Mouse (Mus musculus) left cerebral cortex, postnatal 10 days (tissue): ENCODE results near the gene Vmn2r57. TPM values are rescaled to one million over a fixed set of nuclear protein-coding genes. Genes with fewer than 3 reads are reported as not detected.
A peak's percentile ranks its signal among the peaks of the same experiment; 100 is the strongest.
"Not testable (repeated sequence)": the region's sequence is repeated elsewhere in the genome, so short reads cannot be mapped to it uniquely, and the experiment has no call there.

ENCODE experiments used
- DNase-seq, 2 experiments: peaks; one replicate each; pipeline ENCODE4 v3.0.0; 2021 to 2022; ENCODE audit warnings: low spot score in 2 of 2, mixed read lengths in 1 of 2; ENCODE audit errors: extremely low spot score in 1 of 2
- intact Hi-C: fragments of 180-260 bp; cut with DNase I; formaldehyde crosslinking; loops from one replicate; pipeline ENCODE4 v1.15.1; 2025
- total RNA-seq, 2 experiments: library from RNA; stranded (reverse); gene quantifications; 2 replicates each; pipeline ENCODE4 v1.2.3; 2021

The Vmn2r57 gene
- under 1 TPM; 0.24 TPM for total RNA-seq

DNA sequence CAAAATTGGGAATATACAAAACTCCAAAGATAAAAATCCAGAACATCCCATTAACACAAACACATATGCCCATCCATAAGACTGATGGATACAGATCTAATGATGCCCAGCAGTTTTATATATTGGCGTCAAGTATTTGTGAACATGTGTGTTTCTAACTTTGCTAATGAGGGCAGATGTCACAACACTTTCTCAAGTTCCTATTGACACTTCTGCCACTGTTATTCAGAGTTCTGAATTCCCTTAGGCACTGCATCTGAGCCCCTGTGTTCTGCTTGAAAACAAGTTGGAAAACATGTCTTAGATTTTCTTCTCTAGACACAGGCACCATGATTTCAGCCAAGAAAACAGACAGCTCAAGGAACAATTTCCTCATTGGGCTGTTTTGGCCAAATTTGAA is at the start of gene Vmn2r57:
Gene Vmn2r57 (minus strand): TSS at position 101 of the 400 bp plus-strand sequence.
- DNase-seq: not testable (repeated sequence)

DNA sequence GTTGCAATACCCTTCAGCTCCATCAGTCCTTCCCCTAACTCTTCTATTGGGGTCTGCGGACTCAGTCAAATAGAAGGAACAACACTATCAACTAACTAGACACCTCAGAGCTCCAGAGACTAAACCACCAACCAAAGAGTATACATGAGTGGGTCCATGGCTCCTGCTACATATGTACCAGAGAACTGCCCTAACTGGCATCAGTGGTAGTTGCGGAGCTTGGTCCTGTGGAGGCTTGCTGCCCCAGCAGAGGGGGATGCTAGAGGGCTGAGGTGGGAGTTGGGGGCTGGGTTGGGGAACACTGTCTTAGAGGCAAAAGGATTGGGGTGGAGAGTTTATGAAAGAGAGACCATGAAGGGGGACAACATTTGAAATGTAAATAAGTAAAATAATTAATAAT is 49.4 kb upstream of the Vmn2r57 start:
- intact Hi-C loops: loop anchor here (5.0 kb wide), 2 partner anchors 106 to 134 kb away; partner anchors contain the start of genes AI987944 and Zfp788
- DNase-seq: peak in 1 of 2 experiments; percentile 53

More for the DNA sequence above, at the start of gene Vmn2r57:
- intact Hi-C loops: not testable (repeated sequence)

- intact Hi-C loops: no loop called here
- no peak for DNase-seq
These were observed 3.4 kb upstream of the Vmn2r57 start for GRCm38 (mm10) chr7:41451864-41452263.

DNA sequence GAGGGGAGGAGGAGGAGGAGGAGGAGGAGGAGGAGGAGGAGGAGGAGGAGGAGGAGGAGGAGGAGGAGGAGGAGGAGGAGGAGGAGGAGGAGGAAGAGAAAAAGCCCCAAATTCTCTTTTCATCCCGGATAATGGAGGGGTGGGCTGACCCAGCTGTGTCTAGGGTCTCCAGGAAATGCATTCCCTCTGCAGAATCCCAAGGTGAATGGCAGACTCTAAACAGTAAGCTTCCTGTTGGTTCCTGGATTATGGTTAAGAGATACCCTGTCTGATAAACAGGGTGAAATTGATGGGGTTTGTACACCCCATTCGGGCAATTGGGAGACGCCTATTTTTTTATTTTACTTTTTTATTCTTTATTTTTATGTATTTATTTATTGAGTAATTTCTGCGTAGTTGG is 54.4 kb downstream of the Vmn2r57 start:
- no peak for DNase-seq
- intact Hi-C loops: loop anchor here (5.0 kb wide), 1 partner anchor 103 kb away; the partner anchor contains the start of genes AW146154 and Gm20449

DNA sequence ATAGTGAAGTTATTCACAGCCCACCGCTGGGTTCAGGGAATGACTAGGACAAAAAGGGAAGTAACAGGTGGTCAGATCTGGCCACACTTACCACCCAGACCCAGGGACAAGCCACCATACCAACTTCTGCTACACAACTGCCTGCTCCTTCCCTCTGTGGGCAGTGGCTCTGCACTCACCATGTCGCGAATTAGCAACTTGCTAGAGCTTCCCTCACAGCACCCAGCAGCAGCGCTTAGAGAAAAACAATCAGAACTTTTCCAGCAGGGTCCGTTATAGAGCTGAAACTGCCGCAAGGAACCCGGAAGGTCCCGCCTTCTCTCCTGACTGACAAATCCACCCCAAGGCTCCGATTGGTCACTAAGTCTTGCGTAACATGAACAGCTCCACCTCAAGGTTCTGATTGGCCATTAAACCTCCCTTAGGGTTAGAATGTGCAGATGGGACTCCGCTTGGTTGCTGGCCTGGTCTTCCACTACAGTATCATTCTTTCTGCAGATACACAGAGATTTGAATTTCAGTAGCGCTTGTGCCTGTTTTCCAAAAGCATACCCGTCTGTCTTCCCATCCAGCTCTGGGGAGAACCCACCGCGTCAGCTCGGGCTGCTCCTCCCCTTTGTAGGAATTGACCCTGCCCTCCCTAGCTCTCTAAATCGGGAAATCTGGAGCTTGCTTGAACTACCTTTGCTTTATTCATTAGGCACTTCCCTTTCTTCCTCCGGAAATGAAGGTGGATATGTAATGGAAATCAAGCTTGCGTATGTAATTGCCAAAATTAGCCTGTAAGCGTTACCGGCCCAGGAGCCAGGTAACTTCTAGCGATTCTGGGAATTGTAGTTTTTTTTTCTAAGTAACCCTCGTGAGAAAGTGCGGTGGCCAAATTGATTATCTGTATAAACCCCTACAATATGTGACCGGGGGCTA is 55.2 kb downstream of the Vmn2r57 start, which contains the start of gene AI987944:
Gene AI987944 (minus strand): TSS at position 332 of the 924 bp plus-strand sequence.
- peak; percentile 84 to 86 for DNase-seq
- intact Hi-C loops: loop anchor here (5.0 kb wide), 1 partner anchor 104 kb away; the partner anchor contains the start of genes AW146154 and Gm20449

Other genes with a start within 250 kb of the Vmn2r57 start
- gene AI987944, start 55.3 kb downstream of the Vmn2r57 start, total RNA-seq: 1 to 10 TPM; 9.0 to 9.3 TPM
- gene Gm20449, start 50.7 kb upstream of the Vmn2r57 start, total RNA-seq: under 1 TPM; 0.11 to 0.18 TPM
- 1 to 10 TPM; 8.4 to 9.5 TPM for gene AW146154, start 51.2 kb upstream of the Vmn2r57 start, total RNA-seq
- not detected for gene Gm6871, start 125.0 kb upstream of the Vmn2r57 start, total RNA-seq
- 10 to 100 TPM; 28.2 to 28.7 TPM for gene 2610021A01Rik, start 150.5 kb upstream of the Vmn2r57 start, total RNA-seq
- 10 to 100 TPM; 32.5 to 34.0 TPM for gene Zfp788, start 184.5 kb upstream of the Vmn2r57 start, total RNA-seq